Mouse (Mus musculus) stomach, embryonic 16.5 days (tissue): Measurements from ENCODE around the gene Fbxw11. TPM values are rescaled to one million over a fixed set of nuclear protein-coding genes. Genes with fewer than 3 reads are reported as not detected.
A peak's percentile ranks its signal among the peaks of the same experiment; 100 is the strongest.

ENCODE experiments used
- ATAC-seq: fragments of 200-750 bp; cut with Nextera tagmentation; 2 replicates; pipeline ENCODE4 v1.8.0; 2017; ENCODE audit warnings: moderate number of reproducible peaks, moderate TSS enrichment; ENCODE audit not compliant: insufficient read depth, low FRiP score
- H3K27ac ChIP-seq: fragments of 300-500 bp; sonication (generic); 2 replicates; pipeline ENCODE4 v1.5.1; 2014; ENCODE audit warnings: low read length
- H3K27me3 ChIP-seq: fragments of 300-500 bp; sonication (generic); 2 replicates; pipeline ENCODE4 v1.6.1; 2014; ENCODE audit warnings: low read length, control low read depth, mixed read lengths; ENCODE audit not compliant: control insufficient read depth, insufficient read depth
- H3K36me3 ChIP-seq: fragments of 300-500 bp; sonication (generic); 2 replicates; pipeline ENCODE4 v1.6.1; 2014; ENCODE audit warnings: low read length; ENCODE audit not compliant: control insufficient read depth, insufficient read depth
- H3K4me1 ChIP-seq: fragments of 300-500 bp; sonication (generic); 2 replicates; pipeline ENCODE4 v1.6.1; 2014; ENCODE audit warnings: low read length, control low read depth, mixed read lengths; ENCODE audit not compliant: control insufficient read depth, insufficient read depth
- H3K4me2 ChIP-seq: fragments of 300-500 bp; sonication (generic); 2 replicates; pipeline ENCODE4 v1.6.1; 2014; ENCODE audit warnings: low read depth, low read length, mixed read lengths
- H3K4me3 ChIP-seq: fragments of 300-500 bp; sonication (generic); replicated peaks from 2 replicates; pipeline ENCODE4 v1.5.1; 2014; ENCODE audit warnings: mild to moderate bottlenecking, low read length
- H3K9ac ChIP-seq: fragments of 300-500 bp; sonication (generic); 2 replicates; pipeline ENCODE4 v1.6.1; 2014; ENCODE audit warnings: low read length
- H3K9me3 ChIP-seq: fragments of 300-500 bp; sonication (generic); replicated peaks from 2 replicates; pipeline ENCODE4 v1.6.1; 2016; ENCODE audit warnings: low read length, control low read depth; ENCODE audit not compliant: control insufficient read depth
- WGBS: fragments of 180-500 bp; shearing (Covaris S2); extraction: QIAGEN DNeasy Blood & Tissue Kit; methylation state at CpG from one replicate; pipeline ENCODE4 v1.1.7; 2014; 5-methylcytosine and 5-hydroxymethylcytosine counted together
- polyA plus RNA-seq: library from polyadenylated mRNA; unstranded; fragments of >200 nt; fragmentation: Nextera tagmentation; extraction: Ambion mirVana; gene quantifications from 2 replicates; pipeline ENCODE4 v1.2.1, GENCODE M21; 2015

The Fbxw11 gene
- polyA plus RNA-seq, 1 experiment from 2014 or later, result 65.0 TPM

- 0 out of 2 replicates have a peak, but pooled peaks have one; percentile 21 for ATAC-seq
- WGBS, result 45% methylated on average over 2 of the region's 2 CpGs
- no peaks in the 10 kb centered on the region for H3K9me3 ChIP-seq
Measured at GRCm38 (mm10) chr11:32718371-32718770, 75.8 kb downstream of the Fbxw11 start.

DNA sequence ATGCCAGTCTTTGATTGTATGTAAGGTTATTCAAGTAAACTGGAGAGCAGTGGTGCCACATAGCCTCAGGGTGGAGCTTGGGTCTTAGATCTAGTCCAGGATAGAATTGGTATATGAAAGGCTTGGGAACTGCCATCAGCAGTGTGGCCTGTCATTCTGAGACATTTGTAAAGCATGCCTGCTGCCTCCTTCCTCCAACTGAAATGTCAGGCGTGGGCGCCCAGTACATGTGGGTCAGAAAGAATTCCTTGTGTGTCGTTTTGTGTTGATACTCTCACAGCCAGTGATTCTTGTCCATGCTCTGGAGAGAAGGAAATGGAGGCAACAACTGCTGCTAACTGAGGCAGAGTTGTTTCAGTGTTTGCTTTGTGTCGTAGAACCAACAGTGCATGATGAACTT lies 76.5 kb downstream of the Fbxw11 start:
- Histone ChIP-seq H3K4me1 (no peaks in the 10 kb centered on the region; the same call in 1 of the 2 replicates), H3K36me3 (no peaks in the 10 kb centered on the region), H3K9me3 (no peaks in the 10 kb centered on the region), H3K27ac (no peak overlapping the region), H3K4me3 (no peak overlapping the region), H3K4me2 (no peak overlapping the region), H3K27me3 (no peaks in the 10 kb centered on the region), H3K9ac (no peak overlapping the region)
- WGBS, result 83% methylated on average over 4 of the region's 4 CpGs
- no peak for ATAC-seq

More at GRCm38 (mm10) chr11:32718371-32718770, 75.8 kb downstream of the Fbxw11 start:
- H3K4me3 ChIP-seq, result no peak overlapping the region
- no peak overlapping the region for H3K27ac ChIP-seq
- H3K4me1 ChIP-seq, result no peaks in the 10 kb centered on the region; the same call in 1 of the 2 replicates
- no peak overlapping the region for H3K4me2 ChIP-seq
- no peaks in the 10 kb centered on the region for H3K36me3 ChIP-seq
- no peaks in the 10 kb centered on the region for H3K27me3 ChIP-seq
- H3K9ac ChIP-seq, result no peak overlapping the region

DNA sequence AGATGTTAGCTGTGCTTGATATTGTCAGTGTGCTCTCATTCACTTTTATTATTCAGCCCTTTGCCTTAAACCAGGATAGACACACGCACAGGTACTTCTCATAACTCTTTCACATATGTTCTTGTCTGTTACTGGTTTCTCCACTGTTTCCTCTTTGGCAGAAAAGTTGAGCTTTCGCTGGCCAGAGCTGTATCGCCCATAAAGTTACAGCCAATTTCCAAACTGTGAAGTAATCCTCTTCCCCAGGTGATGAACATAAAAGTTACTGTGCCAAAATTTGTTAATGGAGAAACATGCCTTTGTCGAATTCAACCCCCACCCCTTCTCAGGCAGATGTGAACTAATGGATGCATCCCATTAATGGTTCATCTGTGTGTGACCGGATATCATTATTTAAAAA lies 80.1 kb downstream of the Fbxw11 start:
- Histone ChIP-seq H3K4me1 (no peaks in the 10 kb centered on the region; the same call in 1 of the 2 replicates), H3K4me3 (no peak overlapping the region), H3K4me2 (no peak overlapping the region), H3K9me3 (no peaks in the 10 kb centered on the region), H3K9ac (no peak overlapping the region), H3K27ac (no peak overlapping the region), H3K36me3 (no peaks in the 10 kb centered on the region; the same call in 1 of the 2 replicates), H3K27me3 (no peaks in the 10 kb centered on the region)
- no peak for ATAC-seq
- WGBS, result 78% methylated on average over 5 of the region's 5 CpGs

- H3K9ac ChIP-seq, result no peak overlapping the region
- H3K36me3 ChIP-seq, result no peaks in the 10 kb centered on the region; the same call in 1 of the 2 replicates
- no peak overlapping the region for H3K27ac ChIP-seq
- no peaks in the 10 kb centered on the region; the same call in 1 of the 2 replicates for H3K4me1 ChIP-seq
- 71% methylated on average over 2 of the region's 2 CpGs for WGBS
- H3K9me3 ChIP-seq, result no peaks in the 10 kb centered on the region
- no peak overlapping the region for H3K4me2 ChIP-seq
- H3K27me3 ChIP-seq, result no peaks in the 10 kb centered on the region
- no peak overlapping the region for H3K4me3 ChIP-seq
- no peak for ATAC-seq
Measured at GRCm38 (mm10) chr11:32723287-32723686, 80.8 kb downstream of the Fbxw11 start.

- Histone ChIP-seq H3K9me3 (no peaks in the 10 kb centered on the region), H3K4me1 (peaks cover 5% of the 10 kb centered on the region; the same call in 1 of the 2 replicates), H3K4me3 (no peak overlapping the region), H3K9ac (no peak overlapping the region), H3K36me3 (no peaks in the 10 kb centered on the region; the same call in 1 of the 2 replicates), H3K4me2 (no peak overlapping the region), H3K27ac (no peak overlapping the region), H3K27me3 (no peaks in the 10 kb centered on the region)
- no peak for ATAC-seq
- 73% methylated on average over 9 of the region's 9 CpGs for WGBS
Measured at GRCm38 (mm10) chr11:32725171-32725570, 82.6 kb downstream of the Fbxw11 start.

DNA sequence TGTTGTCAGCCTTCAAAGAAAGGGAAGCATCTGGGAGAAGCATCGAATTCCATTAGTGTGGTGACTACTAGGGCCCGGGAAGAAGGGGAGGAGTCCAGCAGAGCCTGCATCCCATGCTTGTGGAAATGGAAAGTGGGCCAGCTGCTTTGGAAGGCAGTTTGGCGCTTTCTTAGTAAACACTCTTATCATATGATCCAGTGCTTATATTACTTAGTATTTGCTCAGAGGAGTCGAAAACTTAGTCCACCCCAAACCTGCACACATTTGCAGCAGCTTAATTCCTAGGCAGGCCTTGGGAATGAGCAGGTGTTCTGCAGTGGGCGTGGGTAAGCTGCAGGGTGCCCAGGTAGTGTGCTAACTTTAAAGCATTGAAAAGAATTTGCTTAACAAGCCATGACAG lies 89.9 kb downstream of the Fbxw11 start:
- no peak overlapping the region for H3K4me3 ChIP-seq
- H3K27me3 ChIP-seq, result no peaks in the 10 kb centered on the region
- H3K9ac ChIP-seq, result no peak overlapping the region
- no peak overlapping the region for H3K27ac ChIP-seq
- no peaks in the 10 kb centered on the region for H3K9me3 ChIP-seq
- WGBS, result 29% methylated on average over 5 of the region's 5 CpGs
- peaks cover 5% of the 10 kb centered on the region; the same call in 1 of the 2 replicates for H3K4me1 ChIP-seq
- ATAC-seq, result no peak
- peaks cover 16% of the 10 kb centered on the region; the same call in 1 of the 2 replicates for H3K36me3 ChIP-seq
- H3K4me2 ChIP-seq, result no peak overlapping the region

DNA sequence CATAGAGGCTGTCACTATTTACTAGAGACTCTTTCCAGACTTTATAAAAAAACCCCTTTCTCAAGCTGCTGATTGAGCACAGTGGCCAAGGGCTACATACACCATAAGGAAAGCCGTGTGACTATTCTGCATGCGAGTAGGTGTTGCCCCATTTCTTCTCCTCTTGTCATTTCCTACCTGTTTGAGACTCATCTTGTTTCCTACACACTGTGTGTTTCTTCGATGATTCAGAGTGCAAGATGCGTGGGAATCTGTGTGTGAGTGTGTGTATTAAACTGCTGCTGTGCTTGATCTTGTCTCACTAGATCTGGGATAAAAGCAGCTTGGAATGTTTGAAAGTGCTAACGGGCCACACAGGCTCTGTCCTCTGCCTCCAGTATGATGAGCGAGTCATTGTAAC lies 90.7 kb downstream of the Fbxw11 start:
- WGBS, result 88% methylated on average over 6 of the region's 6 CpGs
- ATAC-seq, result no peak

GRCm38 (mm10) chr11:32736371-32736770 lies 93.8 kb downstream of the Fbxw11 start:
- WGBS, result 83% methylated on average over 2 of the region's 2 CpGs
- no peak overlapping the region for H3K4me3 ChIP-seq
- no peak for ATAC-seq

More for the DNA sequence above, 90.7 kb downstream of the Fbxw11 start:
- peaks cover 19% of the 10 kb centered on the region; the same call in 1 of the 2 replicates for H3K36me3 ChIP-seq
- no peak overlapping the region for H3K27ac ChIP-seq
- no peaks in the 10 kb centered on the region for H3K9me3 ChIP-seq
- peaks cover 5% of the 10 kb centered on the region; the same call in 1 of the 2 replicates for H3K4me1 ChIP-seq
- no peak overlapping the region for H3K4me3 ChIP-seq
- no peak overlapping the region for H3K9ac ChIP-seq
- no peak overlapping the region for H3K4me2 ChIP-seq
- H3K27me3 ChIP-seq, result no peaks in the 10 kb centered on the region

GRCm38 (mm10) chr11:32737729-32738128 lies 95.2 kb downstream of the Fbxw11 start:
- Histone ChIP-seq H3K4me2 (no peak overlapping the region), H3K9ac (no peak overlapping the region), H3K36me3 (peaks cover 49% of the 10 kb centered on the region), H3K4me3 (no peak overlapping the region), H3K4me1 (no peaks in the 10 kb centered on the region), H3K27me3 (no peaks in the 10 kb centered on the region), H3K27ac (no peak overlapping the region), H3K9me3 (no peaks in the 10 kb centered on the region)
- no peak for ATAC-seq
- WGBS, result 82% methylated on average over 5 of the region's 5 CpGs

More at GRCm38 (mm10) chr11:32736371-32736770, 93.8 kb downstream of the Fbxw11 start:
- H3K9ac ChIP-seq, result no peak overlapping the region
- H3K27ac ChIP-seq, result no peak overlapping the region
- no peak overlapping the region for H3K4me2 ChIP-seq
- H3K4me1 ChIP-seq, result no peaks in the 10 kb centered on the region
- no peaks in the 10 kb centered on the region for H3K9me3 ChIP-seq
- peaks cover 46% of the 10 kb centered on the region for H3K36me3 ChIP-seq
- no peaks in the 10 kb centered on the region for H3K27me3 ChIP-seq
